Mouse (Mus musculus) frontal cortex, postnatal 36 days (tissue): ENCODE results near the gene Kif16b.
"Not testable (repeated sequence)": the region's sequence is repeated elsewhere in the genome, so short reads cannot be mapped to it uniquely, and the experiment has no call there.

Source experiments
- DNase-seq, 2 experiments: peaks; one replicate each; pipeline ENCODE4 v3.0.0; 2022; ENCODE audit warnings: low spot score in 2 of 2

The Kif16b gene

GRCm38 (mm10) chr2:142596176-142597170 is 304.9 kb downstream of the Kif16b start:
- no peak for DNase-seq

- no peak for DNase-seq
Measured at GRCm38 (mm10) chr2:142590938-142591337, 310.4 kb downstream of the Kif16b start.

- no peak for DNase-seq
Measured at GRCm38 (mm10) chr2:142590284-142590724, 311.0 kb downstream of the Kif16b start.

DNA sequence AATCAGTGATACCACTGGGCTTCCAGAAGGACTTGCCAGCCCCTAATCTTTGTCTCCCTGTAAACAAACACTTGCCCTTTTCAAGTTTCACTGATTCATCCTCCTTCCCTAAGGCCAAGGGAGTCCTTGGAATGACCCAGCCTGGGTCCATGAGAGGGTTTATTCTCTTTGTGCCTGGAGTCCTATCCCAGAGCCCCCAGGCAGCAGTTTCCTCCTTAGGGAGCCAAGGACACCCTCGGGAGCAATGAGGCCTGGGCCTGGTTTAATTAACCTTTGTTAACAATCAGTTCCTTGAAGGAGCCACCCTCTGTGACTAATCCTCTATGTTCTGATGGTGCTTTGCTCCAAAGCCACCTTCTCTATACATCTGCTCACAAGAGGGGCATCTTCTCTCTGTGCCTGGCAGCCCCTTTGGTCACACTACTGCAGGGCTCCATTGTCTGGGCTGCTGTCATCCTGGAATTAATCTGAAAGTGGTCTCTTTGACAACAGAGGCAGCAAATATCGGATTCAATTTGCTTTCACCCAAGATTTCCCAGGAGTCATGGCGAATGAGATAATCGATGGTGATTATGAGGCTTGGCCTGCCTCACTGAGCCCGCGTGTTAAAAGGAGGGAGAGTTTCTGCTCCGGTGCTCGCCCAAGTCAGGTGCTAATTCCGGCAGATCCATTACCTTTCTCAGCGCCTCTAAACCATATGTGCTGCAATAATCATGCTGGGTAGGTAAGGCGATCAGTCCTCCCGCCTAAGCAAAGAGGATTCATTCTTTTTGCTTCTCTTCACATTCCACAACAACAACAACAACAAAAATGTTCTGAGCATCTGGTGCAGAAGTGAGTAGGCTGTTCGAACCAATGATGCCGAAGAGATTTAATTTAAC is 311.7 kb downstream of the Kif16b start:
- no peak for DNase-seq

DNA sequence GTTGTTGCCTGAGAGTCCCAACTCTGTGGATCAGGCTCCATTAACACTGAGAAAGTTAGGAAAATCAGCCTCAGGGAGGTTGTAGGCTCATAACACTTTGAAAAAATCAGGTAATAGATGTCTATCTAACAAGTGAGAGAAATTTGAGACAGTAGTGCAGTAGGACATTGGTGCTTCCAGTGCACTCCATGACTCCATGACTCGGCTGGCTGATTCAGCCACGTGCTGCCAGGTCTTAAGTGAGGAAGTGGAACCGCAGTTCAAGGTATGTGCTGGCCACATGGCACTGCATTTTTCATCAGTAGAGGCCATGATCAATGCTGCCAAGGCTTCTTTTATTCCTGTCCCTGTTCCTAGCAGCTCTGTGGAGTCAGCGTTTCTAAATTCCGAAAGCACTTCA is 315.5 kb downstream of the Kif16b start:
- no peak for DNase-seq

GRCm38 (mm10) chr2:142584851-142585737 is 316.2 kb downstream of the Kif16b start:
- no peak for DNase-seq

DNA sequence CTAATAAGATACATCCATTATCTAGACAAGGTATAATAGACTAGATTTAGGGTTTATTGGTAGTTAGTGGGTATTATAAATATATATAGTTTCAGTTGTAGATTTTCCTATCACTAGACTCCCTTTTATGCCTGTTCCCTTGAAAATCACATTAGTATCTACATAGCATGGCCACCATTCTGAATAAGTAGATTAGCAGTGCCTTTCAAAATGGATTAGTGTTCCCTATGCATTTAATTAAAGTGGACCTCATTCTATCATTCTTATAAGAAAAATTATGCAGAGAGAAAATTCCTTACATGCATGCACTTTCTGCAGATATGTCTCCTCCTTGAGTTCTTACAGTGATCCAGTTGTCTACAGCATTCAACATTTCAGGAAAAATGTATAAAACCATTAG is 320.9 kb downstream of the Kif16b start:
- DNase-seq, result no peak

GRCm38 (mm10) chr2:142577414-142577813 is 323.9 kb downstream of the Kif16b start:
- DNase-seq, result not testable (repeated sequence)

DNA sequence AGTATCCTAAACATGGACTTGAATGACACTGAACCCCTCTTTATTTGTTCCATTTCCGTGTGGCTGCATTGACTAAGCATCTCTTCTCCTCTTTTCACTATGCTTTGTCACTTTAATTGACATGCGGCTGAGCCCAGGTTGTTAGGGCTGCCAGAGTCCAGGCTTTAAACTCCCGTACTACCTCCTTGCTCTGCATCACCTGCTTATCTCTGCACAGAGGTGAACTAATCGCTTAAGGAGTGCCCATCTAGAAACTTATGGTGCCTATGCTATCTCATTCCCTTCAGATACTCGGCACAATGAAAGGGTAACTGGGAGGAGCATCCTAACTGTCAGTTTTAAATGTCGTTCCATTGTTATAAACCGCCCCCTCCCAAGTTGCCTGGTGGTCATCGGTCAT is 331.6 kb downstream of the Kif16b start:
- no peak for DNase-seq
